Mouse (Mus musculus) MEL-GATA-1-ER (cell line): ENCODE measurements around the gene Tsc1.

Source experiments
- DNase-seq: peaks from one replicate; pipeline ENCODE4 v3.0.0-alpha.2; 2012; ENCODE audit warnings: low read depth; ENCODE audit errors: extremely low read depth

Tsc1 gene

DNA sequence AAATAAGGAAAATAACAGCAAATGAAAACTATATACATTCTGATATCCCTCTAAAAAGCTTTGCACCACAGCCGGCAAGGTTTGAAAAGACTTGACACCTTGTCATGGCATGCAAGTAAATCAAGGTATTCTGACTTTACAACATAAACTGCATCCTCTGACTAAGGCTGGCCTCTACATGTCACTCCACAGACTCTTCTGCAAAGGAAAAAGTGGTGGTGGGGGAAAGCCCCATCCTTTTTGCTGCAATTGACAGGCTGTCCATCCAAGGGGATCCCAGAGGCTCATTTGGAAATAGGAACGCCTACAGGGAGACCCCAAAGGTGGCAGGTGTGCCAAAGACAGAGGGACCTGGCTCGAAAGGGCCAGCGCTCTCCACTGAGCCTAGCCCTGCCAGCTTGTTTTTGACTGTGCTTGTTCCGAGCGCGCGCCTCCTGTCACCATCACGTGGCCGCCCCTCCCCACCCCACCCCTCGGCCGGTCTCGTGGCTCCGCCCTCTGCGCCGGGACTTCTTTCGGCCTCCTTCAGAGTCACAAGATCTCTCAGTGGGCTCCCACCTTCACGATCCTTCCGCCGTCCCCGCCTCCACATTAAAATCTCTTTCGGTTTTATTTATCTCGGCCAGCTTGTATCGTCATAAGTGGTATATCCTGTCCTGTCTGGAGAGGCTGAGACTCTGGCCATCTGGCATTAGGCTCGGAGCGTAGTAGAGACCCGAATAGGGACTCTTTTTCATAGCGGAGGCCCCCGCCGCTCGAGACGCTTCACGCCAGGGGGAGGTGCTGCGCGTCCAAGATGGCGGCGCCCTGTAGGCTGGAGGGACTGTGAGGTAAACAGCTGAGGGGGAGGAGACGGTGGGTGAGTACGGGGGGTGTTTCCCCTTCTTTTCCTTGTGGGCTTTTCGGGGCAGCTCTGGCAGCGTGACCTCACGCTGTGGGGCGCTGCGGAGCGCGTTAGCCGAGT lies at the start of gene Tsc1:
Tsc1 (plus strand) TSS at position 768 of the 964 bp plus-strand sequence.
- peak; percentile 94 for DNase-seq

DNA sequence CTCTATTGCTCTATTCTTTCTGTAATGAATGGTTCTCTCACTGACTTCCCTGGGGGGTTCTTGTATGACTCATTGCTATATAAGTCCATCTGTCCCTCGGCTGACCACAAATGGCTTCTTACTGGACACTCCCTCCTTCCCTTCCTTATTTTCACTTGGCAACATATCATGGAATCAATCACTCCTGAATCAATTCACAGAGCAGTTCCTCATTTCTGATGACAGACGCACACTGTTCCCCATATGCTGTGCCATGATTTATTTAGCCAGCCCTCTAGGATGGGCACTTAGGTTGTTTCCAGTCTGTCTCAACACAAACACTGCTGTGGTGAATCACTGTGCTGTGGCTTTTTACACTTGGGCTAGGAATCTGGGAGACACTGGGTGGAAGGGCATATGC lies 49.5 kb upstream of the Tsc1 start:
- no peak for DNase-seq

DNA sequence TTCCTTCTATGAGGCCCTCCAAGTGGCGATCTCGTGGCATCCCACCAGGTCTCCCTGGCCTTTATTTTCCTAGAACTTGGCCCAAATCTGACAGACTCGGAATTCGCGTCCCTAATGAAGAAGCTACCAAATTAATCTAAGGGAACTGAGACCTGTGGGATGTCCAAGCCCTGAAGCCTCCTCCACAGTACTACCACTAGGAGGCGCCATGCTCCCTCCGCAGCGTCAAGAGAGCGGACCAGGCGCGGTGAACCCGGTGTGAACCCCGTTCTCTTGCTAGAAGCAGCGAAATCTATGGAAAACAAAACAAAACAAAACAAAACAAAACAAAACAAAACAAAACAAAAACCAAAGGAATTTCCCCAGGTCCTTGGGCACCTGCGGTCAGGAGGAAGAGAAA lies 48.2 kb upstream of the Tsc1 start:
- no peak for DNase-seq

DNA sequence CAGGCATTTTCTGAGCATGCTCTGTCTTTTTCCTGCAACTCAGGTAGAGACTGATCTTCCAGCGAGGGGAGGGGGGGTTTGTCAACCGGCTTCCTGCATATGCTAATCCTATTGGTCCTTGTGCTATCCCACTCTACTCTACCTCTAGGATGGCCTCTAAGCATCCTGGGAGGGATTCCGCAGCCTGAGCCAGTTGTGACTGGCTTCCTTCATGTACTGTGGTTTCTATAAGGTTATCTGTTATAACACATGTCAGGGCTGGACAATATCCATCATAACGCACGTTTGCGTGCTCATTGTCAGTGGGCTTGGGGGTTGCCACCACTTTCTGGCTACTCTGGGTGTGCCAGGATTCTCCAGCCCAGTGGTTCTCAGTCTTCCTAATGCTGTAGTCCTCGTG lies 45.0 kb upstream of the Tsc1 start:
- DNase-seq = peak; percentile 39

DNA sequence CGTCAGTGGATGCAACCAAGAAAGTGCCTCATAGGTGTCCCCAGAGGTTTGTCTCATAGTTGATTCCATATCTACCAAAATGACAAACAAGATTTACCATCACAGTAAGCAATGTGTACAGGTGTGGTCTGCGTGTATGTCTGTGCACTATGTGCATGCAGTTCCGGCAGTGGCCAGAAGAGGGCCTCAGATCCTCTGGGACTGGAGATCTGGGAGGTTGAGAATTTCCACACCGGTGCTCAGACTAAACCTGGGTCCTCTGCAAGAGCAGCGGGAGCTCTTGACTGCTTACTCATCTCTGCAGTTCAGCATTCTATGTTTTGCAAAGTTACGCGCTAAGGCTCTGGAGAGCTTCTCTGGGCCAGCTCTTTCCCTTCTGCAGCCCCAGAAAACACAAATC lies 44.0 kb upstream of the Tsc1 start:
- DNase-seq = peak; percentile 66

DNA sequence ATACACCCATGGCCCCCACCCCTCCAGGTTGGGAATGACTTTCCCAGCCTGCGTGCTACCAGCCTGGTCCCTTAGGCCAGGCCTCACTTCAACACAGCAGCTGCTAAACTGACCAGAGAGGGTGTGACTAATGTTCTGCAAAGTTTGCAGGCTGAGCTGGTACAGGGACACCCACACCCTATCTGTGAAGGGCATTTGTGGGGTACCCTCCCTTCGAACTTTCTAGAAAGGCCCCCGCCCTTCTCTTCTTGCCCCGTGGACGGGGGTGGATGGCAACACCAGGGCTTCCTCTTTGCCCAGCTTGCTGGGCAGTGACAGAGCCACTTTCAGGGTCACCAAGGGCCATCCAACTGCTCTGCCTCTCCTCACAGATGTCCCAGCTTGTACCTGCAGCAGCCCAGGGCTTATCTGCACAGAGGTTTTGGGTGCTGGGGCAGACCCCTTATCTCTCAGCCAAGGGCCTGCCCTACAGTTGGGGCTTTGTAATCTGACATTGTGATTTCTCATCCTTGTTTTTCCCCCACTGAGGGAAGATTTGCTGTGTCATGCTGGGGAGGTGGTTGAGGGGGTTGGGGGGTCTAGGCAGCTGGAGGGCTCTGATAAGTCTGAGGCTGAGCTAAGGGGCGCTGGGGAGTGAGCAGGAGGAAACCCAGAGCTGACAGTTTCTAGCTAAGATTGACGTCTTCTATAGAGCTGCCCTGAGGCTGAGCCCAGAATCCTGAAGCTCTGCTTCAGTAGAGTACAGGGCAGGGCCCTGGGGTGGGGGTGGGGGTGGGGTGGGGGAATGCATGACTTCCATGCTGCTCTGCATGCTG lies 43.1 kb upstream of the Tsc1 start:
- peak; percentile 99 for DNase-seq

DNA sequence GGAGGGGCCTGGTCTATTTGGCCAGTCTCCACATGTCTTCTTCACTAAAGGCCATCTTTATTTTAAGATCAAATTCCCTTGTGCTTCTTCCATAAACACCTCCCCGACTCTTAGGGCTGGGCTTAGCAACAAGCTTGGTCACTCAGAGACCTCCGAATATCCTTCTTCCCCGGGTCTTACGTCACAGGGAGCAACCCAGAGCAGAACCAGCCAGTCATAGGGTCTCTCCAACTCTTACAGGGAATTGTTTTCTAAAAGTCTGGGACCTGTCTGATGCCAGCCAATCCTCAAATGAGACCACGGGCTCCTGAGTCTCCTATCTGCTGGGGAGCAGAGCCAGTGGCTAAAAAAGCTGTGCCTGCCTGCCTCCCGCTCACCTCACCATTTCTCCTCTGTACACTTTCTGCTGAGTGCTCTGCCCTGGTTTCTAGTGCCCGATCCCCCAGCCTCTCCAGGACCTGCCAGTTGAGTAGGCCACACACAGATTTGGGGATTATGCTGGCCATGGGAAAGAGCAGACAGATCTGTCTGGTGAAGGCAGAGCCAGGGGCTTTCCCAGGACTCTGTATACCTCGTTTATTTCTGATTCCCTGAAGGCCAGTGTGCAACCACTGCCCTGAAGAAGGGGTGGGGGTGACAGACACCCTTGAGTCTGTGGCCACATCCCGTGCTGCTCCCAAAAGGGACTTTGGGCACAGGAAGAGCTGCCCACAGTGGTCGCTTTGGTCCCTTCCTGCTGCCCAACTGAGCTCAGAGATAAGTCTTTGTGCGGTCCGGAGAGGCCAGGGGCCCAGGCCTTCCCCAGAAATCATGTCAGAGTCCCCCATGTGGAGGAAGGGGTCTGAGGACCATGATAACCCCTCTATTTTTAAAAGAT lies 42.1 kb upstream of the Tsc1 start:
- peak; percentile 36 for DNase-seq

DNA sequence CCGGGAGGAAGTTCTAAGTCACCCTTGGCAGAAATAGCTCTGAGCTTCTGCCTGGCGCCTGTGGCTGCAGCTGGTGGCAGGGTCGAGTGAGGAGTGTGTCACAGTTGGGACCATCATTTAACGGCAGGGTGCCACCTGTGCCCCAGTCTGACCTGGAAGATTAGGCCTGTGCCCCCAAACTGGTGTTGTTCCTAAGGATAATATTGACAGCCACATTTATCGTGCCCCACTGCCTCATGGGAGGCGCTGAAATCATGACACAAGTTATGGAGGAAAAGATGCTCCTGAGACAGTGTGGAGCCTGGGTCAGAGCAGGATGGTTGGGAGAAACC lies 41.5 kb upstream of the Tsc1 start:
- DNase-seq = no peak

DNA sequence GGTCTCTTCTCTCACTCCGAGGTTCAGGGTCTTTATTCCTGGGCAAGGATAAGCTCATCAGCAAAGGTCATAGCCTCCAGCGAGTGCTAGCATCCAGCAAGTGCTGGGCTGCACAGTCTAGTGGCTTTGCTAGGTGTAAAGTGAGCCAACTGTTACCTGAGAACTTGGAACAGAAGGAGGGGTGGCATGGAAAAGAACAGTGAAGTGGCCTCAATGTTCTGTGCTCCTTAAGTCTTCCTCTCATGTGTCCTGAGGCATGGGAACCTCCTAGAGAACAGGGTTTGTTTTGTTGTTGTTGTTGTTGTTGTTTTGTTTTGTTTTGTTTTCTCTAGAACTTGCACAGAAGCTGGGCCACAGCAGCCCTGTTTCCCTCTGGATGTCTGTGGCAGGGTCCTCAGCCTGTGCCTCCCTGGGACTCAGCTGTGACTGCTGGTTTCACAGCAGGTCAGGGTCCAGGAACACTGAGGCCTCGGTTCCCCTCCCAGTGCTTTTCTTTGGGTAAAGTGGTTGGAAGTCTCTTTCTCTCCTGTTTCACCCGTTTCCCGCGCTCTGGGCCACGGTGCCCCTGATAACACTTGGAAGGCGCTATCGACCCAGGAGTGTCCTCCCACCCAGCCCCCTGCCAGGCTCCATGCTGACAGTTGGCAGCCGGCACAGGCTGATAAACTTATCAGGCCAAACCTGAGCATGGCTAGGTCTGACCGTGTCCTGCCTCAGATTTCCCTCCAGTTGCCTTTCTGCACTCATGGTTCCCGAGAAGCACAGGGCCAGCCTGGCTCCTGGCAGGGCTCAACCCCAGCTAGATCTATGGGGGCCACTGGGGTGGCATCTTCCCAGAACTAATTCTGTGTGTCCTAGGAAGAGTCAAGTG lies 39.1 kb upstream of the Tsc1 start:
- peak; percentile 95 for DNase-seq

DNA sequence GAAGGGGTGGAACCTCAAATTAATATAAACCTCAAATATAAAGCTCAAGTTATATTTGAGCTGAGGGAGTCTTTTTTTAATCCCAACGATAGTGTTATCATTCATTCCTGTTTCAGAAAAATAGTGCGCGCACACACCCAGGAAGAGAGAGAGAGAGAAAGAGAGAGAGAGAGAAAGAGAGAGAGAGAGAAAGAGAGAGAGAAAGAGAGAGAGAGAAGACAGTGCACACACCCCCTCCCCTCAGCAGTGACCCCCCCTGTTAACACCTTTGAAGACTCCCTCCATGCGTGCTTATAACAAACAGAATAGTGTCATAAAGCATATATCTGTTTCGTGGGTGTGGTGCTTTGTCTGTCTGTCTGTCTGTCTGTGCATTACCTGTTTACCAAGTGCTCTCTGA lies 37.5 kb upstream of the Tsc1 start:
- DNase-seq = no peak

DNA sequence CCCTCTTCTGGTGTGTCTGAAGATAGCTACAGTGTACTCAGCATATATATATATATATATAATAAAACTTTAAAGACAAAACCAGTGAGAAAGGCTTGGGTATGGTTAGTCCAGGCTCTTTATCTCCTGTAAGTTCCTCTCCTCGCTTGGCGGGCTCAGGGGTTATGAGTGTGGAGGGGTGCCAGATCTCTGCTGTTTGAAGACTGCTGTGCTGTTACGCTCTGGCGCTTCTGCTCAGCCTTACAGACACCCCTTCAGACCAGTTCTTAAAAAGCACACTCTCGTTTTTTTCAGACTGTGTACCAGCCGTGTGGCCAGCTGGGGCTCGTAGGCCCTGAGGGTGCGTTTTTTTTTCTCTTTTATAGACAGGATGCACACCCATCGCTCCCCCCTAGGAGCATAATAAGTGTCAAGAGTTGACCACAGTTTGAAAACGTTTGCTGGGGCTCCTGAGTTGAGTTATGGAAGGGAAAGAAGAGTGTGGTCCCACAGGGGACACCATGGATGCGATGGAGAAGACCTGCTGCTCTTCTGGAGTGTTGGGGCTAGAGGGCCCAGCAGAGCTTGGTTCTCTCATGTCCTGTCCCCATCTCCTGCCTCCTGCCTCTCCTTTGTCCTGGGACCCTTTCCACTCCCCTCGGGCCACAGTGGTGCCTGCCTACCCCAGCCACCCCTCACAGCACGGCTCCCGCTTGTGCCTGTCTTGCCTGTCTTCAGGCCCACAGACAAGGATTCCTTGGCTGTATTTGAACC lies 35.1 kb upstream of the Tsc1 start:
- peak; percentile 83 for DNase-seq

DNA sequence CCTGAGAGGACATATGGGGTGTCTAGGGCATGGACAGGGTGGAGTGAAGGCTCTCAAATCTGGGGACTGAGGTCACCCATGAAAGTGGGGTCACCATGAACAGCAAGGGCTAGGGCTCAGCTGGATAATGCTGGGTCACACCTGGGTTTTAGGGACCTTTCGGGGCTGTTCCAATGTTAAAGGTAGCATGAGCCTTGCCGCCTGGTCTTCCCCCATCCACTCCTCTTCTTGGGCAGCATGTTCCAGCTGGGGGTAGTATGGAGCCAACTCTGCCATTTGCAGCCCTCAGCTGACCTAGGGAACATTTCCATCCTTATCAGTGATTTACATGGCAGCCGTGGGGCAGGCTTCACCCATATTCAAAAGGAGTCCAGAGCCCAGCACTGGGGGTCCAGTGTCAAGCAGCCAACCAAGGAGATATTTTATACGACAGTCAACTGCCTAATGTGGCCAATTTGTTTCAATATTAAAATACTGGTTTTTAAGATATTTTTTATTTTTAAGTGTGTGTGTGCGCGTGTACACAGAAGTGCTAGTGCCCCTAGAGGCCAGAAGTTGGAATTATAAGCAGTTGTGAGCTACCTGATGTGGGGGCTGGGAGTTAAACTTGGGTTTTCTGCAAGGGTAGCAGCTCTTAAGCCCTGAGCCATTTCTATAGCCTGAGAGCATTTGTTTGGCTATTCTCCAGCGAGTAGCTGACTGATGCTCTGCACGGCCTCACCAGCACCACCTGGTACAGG lies 34.3 kb upstream of the Tsc1 start:
- peak; percentile 36 for DNase-seq

DNA sequence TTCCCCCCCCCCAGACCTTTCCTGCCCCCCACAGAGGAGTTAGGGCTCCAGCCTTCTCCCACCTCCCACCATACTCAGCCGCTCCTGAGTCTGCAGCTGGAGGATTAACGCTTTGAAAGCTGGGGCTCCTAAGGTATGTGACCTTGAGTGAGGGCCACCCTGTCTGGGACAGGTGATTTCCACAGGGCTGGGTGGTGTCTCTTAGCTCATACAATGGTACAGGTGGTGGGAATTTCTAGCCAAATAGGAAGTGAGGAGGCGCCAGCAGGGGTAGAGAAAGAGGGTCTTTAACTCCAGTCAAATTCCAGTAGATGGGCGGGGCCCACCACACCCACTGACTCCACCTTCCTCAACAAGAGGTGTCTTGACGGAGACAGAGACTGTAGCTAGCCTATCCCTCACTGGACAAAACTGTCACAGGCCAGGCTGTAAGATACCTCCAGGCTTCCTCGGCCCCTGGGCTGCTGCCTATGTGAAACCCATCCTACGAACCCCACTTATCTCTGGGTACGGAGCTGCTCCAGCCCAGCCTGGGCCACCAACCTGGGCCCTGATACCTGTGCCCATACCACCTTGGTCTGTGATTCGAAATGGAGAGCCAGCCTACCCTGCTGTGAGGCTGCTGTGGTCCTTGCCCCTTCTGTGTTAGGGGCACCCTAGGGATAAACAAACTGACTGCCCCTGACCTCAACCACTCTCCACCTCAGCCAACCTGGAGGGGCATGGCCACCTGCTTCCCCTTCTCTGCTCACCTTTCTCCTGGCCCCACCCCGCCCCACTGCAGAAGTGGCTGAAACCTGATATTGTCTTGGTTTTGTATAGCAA lies 33.5 kb upstream of the Tsc1 start:
- DNase-seq = no peak

DNA sequence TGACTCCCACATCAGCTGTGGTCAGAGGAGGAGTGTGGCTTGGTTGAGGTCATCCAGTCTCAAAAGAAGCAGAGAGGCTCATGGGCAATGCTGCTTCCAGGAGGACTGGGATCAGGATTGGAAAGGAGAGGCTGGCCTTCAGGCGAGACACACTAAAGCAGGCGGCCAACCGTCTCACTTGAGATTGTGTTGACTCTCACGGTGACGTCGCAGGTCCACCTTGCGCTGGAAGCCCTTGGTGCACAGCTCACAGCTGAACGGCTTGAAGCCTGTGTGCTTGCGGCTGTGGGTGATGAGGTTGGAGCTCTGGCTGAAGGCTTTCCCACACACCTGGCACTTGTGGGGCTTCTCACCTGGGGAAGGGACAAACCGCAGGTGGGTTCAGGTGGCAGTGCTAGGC lies 31.2 kb upstream of the Tsc1 start:
- no peak for DNase-seq

DNA sequence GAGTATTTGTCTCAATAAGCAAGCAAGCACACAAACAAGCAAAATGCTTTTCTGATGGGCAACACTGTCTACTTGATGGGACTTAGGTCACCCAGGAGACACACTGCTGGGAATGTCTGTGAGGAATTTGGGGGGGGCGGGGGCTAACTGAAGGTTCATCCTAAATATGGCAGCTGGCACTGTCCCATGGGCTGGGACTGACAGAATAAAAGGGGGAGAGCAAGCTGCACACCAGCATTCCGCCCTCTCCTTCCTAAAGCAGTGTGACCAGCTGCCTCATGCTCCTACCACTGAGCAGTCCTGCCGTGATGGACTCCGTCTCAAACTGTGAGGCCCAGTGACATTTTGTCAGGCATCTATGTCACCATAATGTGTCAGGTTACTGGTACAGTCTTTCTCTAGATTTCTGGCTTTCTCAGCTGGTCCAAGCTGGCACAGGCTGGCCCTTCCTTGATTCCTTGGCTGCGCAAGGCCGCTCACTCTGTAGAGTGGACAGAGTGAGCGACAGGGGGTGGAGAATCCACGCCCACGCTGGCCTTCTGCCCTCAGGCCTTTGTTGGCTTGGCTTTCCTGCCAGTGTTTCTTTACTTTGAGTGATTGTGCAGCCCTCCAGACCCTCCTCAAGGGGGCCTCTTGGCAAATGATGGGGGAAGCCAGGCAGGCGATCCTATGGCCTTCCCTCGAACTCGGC lies 30.2 kb upstream of the Tsc1 start:
- no peak for DNase-seq

DNA sequence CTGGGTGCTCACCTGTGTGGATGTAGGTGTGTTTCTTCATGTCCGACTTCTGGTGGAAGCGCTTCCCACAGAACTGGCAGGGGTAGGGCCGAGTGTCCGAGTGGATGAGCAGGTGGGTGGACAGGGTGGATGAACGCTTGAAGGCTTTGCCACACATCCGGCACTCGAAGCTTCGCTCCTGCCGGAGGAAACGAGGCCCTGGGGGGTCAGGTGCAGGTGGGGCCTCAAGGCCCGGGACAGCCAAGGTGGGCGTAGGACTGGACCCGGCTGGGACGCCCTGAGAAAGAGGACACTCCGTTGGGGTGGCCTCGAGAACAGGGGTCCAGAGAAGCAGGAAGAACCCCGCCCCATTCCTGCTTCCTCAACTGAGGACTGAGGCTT lies 29.6 kb upstream of the Tsc1 start:
- no peak for DNase-seq

DNA sequence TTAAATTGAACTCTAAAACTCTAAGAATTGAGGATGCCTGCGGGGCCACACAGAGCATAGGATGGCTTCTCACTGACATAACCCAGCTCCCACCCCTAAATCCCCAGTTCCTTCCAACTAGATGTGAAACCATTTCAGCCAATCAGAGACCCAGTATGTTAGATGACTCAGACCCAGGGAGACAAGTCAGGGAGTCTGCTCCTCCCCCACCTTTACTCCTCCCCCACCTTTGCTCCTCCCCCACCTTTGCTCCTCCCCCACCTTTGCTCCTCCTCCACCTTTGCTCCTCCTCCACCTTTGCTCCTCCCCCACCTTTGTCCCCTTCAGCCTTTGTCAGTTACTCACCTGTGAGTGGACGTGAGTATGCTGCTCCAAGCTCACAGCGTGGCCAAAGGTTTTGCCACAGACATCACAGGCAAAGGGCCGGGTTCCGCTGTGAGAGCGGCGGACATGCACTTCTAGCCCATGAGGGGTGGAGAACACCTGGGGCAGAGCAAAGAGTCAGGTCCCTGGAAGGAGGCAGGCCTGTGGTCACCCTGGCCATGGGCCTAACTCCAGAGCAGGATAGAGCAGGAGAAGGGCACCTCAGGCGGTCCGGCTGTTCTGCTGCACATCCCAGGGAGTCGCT lies 28.5 kb upstream of the Tsc1 start:
- no peak for DNase-seq
